Mouse (Mus musculus) CH12.LX (cell line): ENCODE measurements at regions not wholly inside any gene's neighbourhood (a gene's known extent, or its start where the extent isn't known, plus 50 kb on each side); places are given as distances from the start of the nearest gene placed in this dataset.

Experiments
- CHD2 ChIP-seq: IDR thresholded peaks from 2 replicates; pipeline ENCODE4 v1.6.1; 2011; ENCODE audit warnings: low read length, improper control_type of control experiment
- CTCF ChIP-seq, 2 experiments: IDR thresholded peaks in 1 of 2; conservative IDR thresholded peaks in 1 of 2; 2 replicates each; pipeline ENCODE4 v1.5.1; 2011 to 2012; ENCODE audit warnings: low read depth in 2 of 2, low read length in 2 of 2, improper control_type of control experiment in 1 of 2, inconsistent platforms in 1 of 2, mild to moderate bottlenecking in 1 of 2, moderate library complexity in 1 of 2
- EP300 ChIP-seq: IDR thresholded peaks from 2 replicates; pipeline ENCODE4 v1.6.1; 2011; ENCODE audit warnings: low read length, improper control_type of control experiment
- GABPA ChIP-seq: IDR thresholded peaks from 2 replicates; pipeline ENCODE4 v1.6.1; 2012; ENCODE audit warnings: low read depth, low read length, improper control_type of control experiment, inconsistent platforms; ENCODE audit not compliant: insufficient replicate concordance
- MYC ChIP-seq: IDR thresholded peaks from 2 replicates; pipeline ENCODE4 v1.6.1; 2011; ENCODE audit warnings: low read depth, mild to moderate bottlenecking, improper control_type of control experiment, low read length
- NRF1 ChIP-seq: IDR thresholded peaks from 2 replicates; pipeline ENCODE4 v1.6.1; 2014; ENCODE audit warnings: low read depth, mild to moderate bottlenecking, inconsistent platforms, low read length, improper control_type of control experiment, moderate library complexity
- POLR2A ChIP-seq: IDR thresholded peaks from 2 replicates; pipeline ENCODE4 v1.6.1; 2011; ENCODE audit warnings: low read depth, mild to moderate bottlenecking, improper control_type of control experiment, low read length
- POLR2AphosphoS2 ChIP-seq: IDR thresholded peaks from 2 replicates; pipeline ENCODE4 v1.6.1; 2011; ENCODE audit warnings: low read depth, low read length, improper control_type of control experiment
- RAD21 ChIP-seq: IDR thresholded peaks from 2 replicates; pipeline ENCODE4 v1.6.1; 2011; ENCODE audit warnings: low read depth, mild to moderate bottlenecking, low read length, improper control_type of control experiment, moderate library complexity
- USF1 ChIP-seq: IDR thresholded peaks from 2 replicates; pipeline ENCODE4 v1.6.1; 2014; ENCODE audit warnings: low read depth, mild to moderate bottlenecking, inconsistent platforms, low read length, improper control_type of control experiment
- ZC3H11A ChIP-seq: IDR thresholded peaks from 2 replicates; pipeline ENCODE4 v1.6.1; 2012; ENCODE audit warnings: low read depth, mild to moderate bottlenecking, inconsistent platforms, low read length, improper control_type of control experiment
- ZNF384 ChIP-seq: IDR thresholded peaks from 2 replicates; pipeline ENCODE4 v1.6.1; 2012; ENCODE audit warnings: low read depth, low read length, improper control_type of control experiment, inconsistent platforms

DNA sequence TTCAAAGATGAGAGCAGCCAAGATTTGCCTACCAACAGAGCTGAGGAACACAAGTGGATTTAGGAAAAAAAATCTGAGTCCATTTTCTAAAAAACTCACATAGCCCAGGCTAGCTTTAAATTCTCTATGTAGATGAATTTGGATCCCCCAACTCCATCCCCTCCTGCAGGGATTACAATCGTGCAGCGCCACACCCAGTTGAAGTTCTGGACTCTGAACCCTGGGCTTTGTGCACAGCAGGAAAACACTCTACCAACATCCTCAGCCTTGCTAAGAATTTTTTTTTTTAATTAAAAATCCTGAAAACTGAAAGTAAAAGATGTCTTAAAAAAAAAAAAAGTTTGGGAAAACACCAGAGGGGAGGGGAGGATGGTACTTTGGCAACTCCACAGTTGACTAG lies 62.6 kb upstream of the Spaca7 start:
- TF ChIP-seq POLR2A (no peak), USF1 (no peak), RAD21 (no peak), NRF1 (no peak), MYC (no peak), POLR2AphosphoS2 (no peak), ZC3H11A (no peak), ZNF384 (no peak), EP300 (no peak), CTCF (conservative IDR thresholded peaks at IDR 0.05 in 1 of 2, IDR thresholded peaks at IDR 0.05 in 1 of 2; ENCODE audit: low read depth in 2 of 2, low read length in 2 of 2) (no peak), CHD2 (no peak), GABPA (no peak)
